Mouse (Mus musculus): ENCODE data around the gene Stard13. TPM values are rescaled to one million over a fixed set of nuclear protein-coding genes. Genes with fewer than 3 reads are reported as not detected.

Stard13 gene
- polyA plus RNA-seq, 1 experiment from 2014 or later: 19.1 TPM

DNA sequence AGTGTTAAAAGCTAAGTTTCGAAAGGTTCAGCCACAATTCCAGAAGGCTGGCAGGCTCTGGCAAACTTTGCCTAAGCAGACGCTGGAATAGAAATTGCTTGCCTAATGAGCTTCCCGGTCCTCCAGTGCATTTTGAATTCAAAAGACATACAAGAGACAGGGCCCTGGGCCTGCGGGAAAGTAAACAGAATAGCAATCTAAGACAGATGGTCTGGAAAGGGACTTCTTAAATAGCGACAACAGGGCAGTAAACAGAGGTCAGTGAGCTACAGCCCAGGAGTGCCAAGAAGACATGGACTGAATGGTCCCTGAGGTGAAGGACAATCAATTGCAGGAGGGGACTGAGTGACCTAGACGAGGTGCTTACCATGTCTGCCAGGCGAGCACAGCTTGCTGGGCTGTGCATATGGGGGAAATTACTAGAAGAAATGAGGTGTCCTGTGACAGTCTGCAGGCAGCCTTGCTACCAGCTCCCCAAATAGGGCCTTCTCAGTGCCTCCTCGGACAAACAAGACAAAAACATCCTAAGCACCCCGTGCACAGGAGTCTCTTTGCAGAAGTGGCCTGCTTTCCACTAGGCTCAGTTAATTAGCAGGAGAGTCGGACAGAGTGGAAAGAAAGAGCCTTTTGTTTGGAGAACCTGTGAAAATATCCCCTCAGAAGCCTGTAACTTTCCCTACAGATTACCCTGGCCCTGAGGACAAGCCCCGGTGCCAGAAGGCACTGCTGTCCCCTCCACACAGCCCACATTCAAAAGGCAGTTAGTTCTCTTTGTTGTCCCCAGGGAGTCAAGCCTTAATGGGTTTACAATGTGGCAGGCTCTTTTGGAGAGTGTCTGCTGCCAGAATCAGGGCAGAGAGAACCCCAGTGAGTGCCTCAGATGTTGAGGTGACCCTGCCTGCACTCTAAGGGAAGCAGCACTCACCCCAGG, 90.7 kb downstream of the Stard13 start:
- Histone ChIP-seq H3K27ac (ENCODE audit: low read length) (peak overlapping the region; percentile 66), H3K9ac (ENCODE audit: low read length) (peak overlapping the region; percentile 57), H3K9me3 (replicated peaks; ENCODE audit: control insufficient read depth, low read length) (no peaks in the 10 kb centered on the region), H3K4me1 (ENCODE audit: control insufficient read depth, insufficient read depth, low read length) (peaks cover 17% of the 10 kb centered on the region), H3K4me2 (ENCODE audit: low read depth, low read length) (peak overlapping the region; percentile 20), H3K4me3 (replicated peaks; ENCODE audit: low read length) (no peak overlapping the region), H3K36me3 (ENCODE audit: control insufficient read depth, insufficient read depth, low read length) (no peaks in the 10 kb centered on the region), H3K27me3 (ENCODE audit: control insufficient read depth, insufficient read depth, low read length) (no peaks in the 10 kb centered on the region)
- no peak for ATAC-seq (ENCODE audit: insufficient read depth, low FRiP score)
- WGBS: 26% methylated on average over 11 of the region's 11 CpGs

DNA sequence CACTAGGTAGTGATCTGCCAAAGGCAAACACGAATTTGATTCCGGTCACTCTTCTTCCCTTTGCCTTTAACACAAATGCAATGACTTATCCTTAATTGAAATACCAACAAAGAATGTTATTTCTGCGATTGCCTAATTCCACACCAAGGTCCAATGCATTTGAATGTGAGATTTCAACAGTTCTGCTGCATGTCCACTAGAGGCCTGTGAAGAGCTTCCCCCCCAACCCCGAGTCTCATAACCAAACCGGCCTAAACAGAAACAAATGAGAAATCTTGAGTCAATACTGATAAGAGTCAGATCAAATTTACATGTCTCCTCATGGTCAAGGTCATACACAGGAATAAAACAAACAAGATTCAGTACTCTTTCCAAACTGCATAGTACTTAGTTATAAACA, 91.4 kb downstream of the Stard13 start:
- H3K4me3 ChIP-seq (replicated peaks; ENCODE audit: low read length): no peak overlapping the region
- ATAC-seq (ENCODE audit: insufficient read depth, low FRiP score): peak; percentile 85
- WGBS: 27% methylated on average over 5 of the region's 5 CpGs
- H3K4me1 ChIP-seq (ENCODE audit: control insufficient read depth, insufficient read depth, low read length): peaks cover 17% of the 10 kb centered on the region
- H3K36me3 ChIP-seq (ENCODE audit: control insufficient read depth, insufficient read depth, low read length): no peaks in the 10 kb centered on the region
- peak overlapping the region; percentile 66; the same call in 1 of the 2 replicates for H3K27ac ChIP-seq (ENCODE audit: low read length)
- H3K9me3 ChIP-seq (replicated peaks; ENCODE audit: control insufficient read depth, low read length): no peaks in the 10 kb centered on the region
- H3K9ac ChIP-seq (ENCODE audit: low read length): no peak overlapping the region
- H3K4me2 ChIP-seq (ENCODE audit: low read depth, low read length): peak overlapping the region; percentile 20; the same call in 1 of the 2 replicates
- H3K27me3 ChIP-seq (ENCODE audit: control insufficient read depth, insufficient read depth, low read length): no peaks in the 10 kb centered on the region

DNA sequence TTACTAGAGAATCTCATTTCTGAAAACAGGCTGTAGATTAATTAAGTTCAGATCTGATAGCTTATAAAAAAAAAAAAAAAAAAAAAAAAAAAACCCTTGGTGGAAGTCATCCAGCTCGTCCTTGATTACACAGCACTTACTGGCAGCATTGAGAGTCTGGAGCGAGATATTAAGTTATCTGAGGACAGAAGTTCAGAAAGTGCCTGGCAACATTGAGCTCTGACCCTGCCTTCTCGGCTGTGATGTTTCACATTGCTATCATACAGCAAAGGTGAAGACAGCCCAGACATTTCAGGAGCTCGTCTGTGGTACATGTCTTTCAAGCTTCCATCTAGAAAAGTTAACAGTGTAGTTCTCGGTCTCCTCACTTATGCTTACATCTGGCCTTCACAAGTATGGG, 95.7 kb downstream of the Stard13 start:
- no peak overlapping the region for H3K4me3 ChIP-seq (replicated peaks; ENCODE audit: low read length)
- ATAC-seq (ENCODE audit: insufficient read depth, low FRiP score): no peak
- WGBS: 79% methylated on average over 5 of the region's 5 CpGs

DNA sequence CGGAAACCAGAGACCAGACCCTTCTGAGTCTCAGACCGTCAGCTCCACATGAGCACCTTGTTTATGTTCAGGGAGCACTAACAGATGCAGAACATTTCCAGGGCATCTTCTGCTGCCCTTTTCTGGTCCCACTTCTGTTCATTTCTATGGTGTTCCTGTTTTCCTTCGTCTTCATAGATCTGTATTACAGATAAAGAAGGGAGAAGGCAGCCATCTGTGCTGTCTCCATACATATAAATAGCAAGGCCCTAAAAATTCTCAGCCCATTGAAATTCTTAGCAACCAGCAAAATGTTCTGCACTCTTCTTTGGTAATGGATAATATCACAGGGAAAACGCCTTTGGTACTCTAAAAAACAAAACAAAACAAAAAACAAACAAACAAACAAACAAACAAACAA, 96.3 kb downstream of the Stard13 start:
- H3K36me3 ChIP-seq (ENCODE audit: control insufficient read depth, insufficient read depth, low read length): no peaks in the 10 kb centered on the region
- no peaks in the 10 kb centered on the region for H3K9me3 ChIP-seq (replicated peaks; ENCODE audit: control insufficient read depth, low read length)
- no peak for ATAC-seq (ENCODE audit: insufficient read depth, low FRiP score)
- WGBS: 74% methylated on average over 4 of the region's 4 CpGs
- H3K27me3 ChIP-seq (ENCODE audit: control insufficient read depth, insufficient read depth, low read length): no peaks in the 10 kb centered on the region
- H3K9ac ChIP-seq (ENCODE audit: low read length): no peak overlapping the region
- no peak overlapping the region for H3K4me2 ChIP-seq (ENCODE audit: low read depth, low read length)
- H3K4me3 ChIP-seq (replicated peaks; ENCODE audit: low read length): no peak overlapping the region
- H3K27ac ChIP-seq (ENCODE audit: low read length): no peak overlapping the region
- H3K4me1 ChIP-seq (ENCODE audit: control insufficient read depth, insufficient read depth, low read length): peaks cover 16% of the 10 kb centered on the region

More for the DNA sequence above, 95.7 kb downstream of the Stard13 start:
- H3K36me3 ChIP-seq (ENCODE audit: control insufficient read depth, insufficient read depth, low read length): no peaks in the 10 kb centered on the region
- H3K4me1 ChIP-seq (ENCODE audit: control insufficient read depth, insufficient read depth, low read length): peaks cover 20% of the 10 kb centered on the region
- H3K4me2 ChIP-seq (ENCODE audit: low read depth, low read length): no peak overlapping the region
- no peaks in the 10 kb centered on the region for H3K27me3 ChIP-seq (ENCODE audit: control insufficient read depth, insufficient read depth, low read length)
- H3K27ac ChIP-seq (ENCODE audit: low read length): no peak overlapping the region
- no peak overlapping the region for H3K9ac ChIP-seq (ENCODE audit: low read length)
- no peaks in the 10 kb centered on the region for H3K9me3 ChIP-seq (replicated peaks; ENCODE audit: control insufficient read depth, low read length)

DNA sequence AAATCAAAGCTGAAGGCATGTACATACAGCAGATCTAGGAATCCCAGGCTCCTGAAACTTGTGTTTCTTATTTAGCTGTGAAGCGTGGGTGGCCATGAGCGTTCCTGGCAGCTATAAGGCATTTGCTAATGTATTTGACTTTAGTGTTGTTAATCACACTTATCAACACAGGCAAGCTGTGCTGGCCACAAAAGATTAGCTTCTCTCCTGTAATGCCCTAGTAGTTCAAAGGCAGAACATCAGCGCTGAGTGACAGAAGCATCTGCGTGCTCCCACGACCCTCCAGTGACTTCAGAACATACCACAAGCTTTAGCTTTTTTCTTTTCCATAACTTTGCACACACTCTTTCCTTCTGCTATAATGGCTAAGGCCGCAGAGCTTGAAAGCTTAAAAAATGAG, 97.7 kb downstream of the Stard13 start:
- 19% methylated on average over 6 of the region's 6 CpGs for WGBS
- H3K27me3 ChIP-seq (ENCODE audit: control insufficient read depth, insufficient read depth, low read length): no peaks in the 10 kb centered on the region

DNA sequence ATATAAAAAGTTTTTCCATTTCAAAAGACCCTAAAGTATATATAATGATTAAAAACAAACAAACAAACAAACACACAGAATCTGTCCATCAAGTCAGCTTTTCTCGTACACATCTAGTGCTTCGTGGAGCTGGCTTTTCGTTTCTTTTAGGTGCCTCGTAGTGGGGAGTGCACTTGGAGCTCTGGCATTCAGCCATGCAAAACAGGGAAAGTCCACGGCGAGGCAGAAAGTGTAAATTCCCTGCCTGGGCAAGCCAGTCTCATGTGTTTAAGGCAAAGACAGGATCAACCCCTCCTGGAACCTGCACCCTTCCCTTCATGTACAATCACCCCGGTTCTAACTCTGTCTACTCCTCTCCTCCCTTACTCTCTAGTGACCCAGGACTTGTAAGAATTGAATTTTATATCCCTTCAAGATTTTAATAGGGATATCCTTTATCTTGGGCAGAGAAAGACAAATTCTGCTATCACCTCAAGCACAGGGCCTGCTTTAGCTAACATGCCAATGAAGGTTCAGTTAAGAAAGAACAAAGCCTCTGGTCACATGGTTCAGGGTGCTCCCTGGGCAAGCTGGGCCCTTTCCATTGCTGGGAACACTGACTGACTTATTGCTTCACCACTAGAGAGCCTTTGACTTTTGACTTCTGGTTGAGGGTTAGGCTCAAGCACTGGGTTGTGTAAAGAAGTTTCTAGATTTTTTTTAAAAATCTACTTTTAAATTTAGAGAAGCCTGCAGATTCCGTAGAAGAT, 98.4 kb downstream of the Stard13 start:
- WGBS: 49% methylated on average over 8 of the region's 8 CpGs
- no peaks in the 10 kb centered on the region for H3K36me3 ChIP-seq (ENCODE audit: control insufficient read depth, insufficient read depth, low read length)
- peak overlapping the region; percentile 47 for H3K27ac ChIP-seq (ENCODE audit: low read length)
- no peaks in the 10 kb centered on the region for H3K27me3 ChIP-seq (ENCODE audit: control insufficient read depth, insufficient read depth, low read length)
- no peaks in the 10 kb centered on the region for H3K9me3 ChIP-seq (replicated peaks; ENCODE audit: control insufficient read depth, low read length)
- H3K4me2 ChIP-seq (ENCODE audit: low read depth, low read length): no peak overlapping the region
- ATAC-seq (ENCODE audit: insufficient read depth, low FRiP score): peak; percentile 56; the same call in 1 of the 2 replicates
- H3K4me1 ChIP-seq (ENCODE audit: control insufficient read depth, insufficient read depth, low read length): peaks cover 11% of the 10 kb centered on the region; the same call in 1 of the 2 replicates
- H3K4me3 ChIP-seq (replicated peaks; ENCODE audit: low read length): no peak overlapping the region
- no peak overlapping the region for H3K9ac ChIP-seq (ENCODE audit: low read length)

More for the DNA sequence above, 97.7 kb downstream of the Stard13 start:
- Histone ChIP-seq H3K4me2 (ENCODE audit: low read depth, low read length) (no peak overlapping the region), H3K27ac (ENCODE audit: low read length) (peak overlapping the region; percentile 52), H3K9me3 (replicated peaks; ENCODE audit: control insufficient read depth, low read length) (no peaks in the 10 kb centered on the region), H3K36me3 (ENCODE audit: control insufficient read depth, insufficient read depth, low read length) (no peaks in the 10 kb centered on the region), H3K4me1 (ENCODE audit: control insufficient read depth, insufficient read depth, low read length) (peaks cover 11% of the 10 kb centered on the region; the same call in 1 of the 2 replicates), H3K4me3 (replicated peaks; ENCODE audit: low read length) (no peak overlapping the region), H3K9ac (ENCODE audit: low read length) (no peak overlapping the region)
- ATAC-seq (ENCODE audit: insufficient read depth, low FRiP score): peak; percentile 80

DNA sequence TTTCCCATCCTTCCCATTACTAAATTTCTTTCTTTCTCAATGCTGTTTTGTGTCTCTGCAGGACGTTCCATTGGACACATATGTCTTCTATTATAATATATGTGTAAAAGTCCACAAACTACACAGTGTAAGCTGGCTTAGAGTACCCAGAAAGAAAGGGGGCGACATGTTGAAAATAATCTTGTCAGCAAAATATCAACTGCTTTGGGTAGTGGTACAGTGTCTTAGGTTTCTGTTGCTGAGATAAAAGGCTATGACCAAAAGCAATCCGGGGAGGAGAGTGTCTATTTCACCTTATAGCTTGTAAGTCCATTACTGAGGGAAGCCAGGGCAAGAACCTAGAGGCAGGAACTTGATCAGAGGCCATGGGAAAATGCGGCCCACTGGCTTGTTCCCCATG, 99.4 kb downstream of the Stard13 start:
- Histone ChIP-seq H3K36me3 (ENCODE audit: control insufficient read depth, insufficient read depth, low read length) (no peaks in the 10 kb centered on the region), H3K4me2 (ENCODE audit: low read depth, low read length) (no peak overlapping the region), H3K27ac (ENCODE audit: low read length) (no peak overlapping the region), H3K4me3 (replicated peaks; ENCODE audit: low read length) (no peak overlapping the region), H3K9ac (ENCODE audit: low read length) (no peak overlapping the region), H3K4me1 (ENCODE audit: control insufficient read depth, insufficient read depth, low read length) (peaks cover 11% of the 10 kb centered on the region; the same call in 1 of the 2 replicates), H3K9me3 (replicated peaks; ENCODE audit: control insufficient read depth, low read length) (no peaks in the 10 kb centered on the region), H3K27me3 (ENCODE audit: control insufficient read depth, insufficient read depth, low read length) (no peaks in the 10 kb centered on the region)
- no peak for ATAC-seq (ENCODE audit: insufficient read depth, low FRiP score)
- WGBS: 91% methylated on average over 4 of the region's 4 CpGs

DNA sequence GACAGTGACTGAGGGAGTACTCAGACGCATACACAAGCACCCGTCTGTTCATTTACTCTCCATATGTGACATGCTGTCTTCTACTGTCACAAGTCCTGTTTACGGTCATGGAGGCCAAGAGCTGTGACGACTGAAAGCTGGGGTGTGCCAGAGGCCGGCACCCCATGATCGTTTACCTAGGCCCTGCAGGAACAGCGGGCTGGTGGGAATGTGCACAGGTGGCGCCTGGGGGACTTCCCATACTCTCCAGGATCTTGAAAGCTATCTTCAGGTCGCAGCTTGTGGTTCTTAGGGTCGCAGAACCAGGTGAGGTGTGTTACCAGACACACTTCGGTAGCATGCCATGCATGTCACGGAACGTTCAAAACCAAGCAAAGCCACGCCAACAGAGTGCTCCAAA, 99.9 kb downstream of the Stard13 start:
- ATAC-seq (ENCODE audit: insufficient read depth, low FRiP score): peak; percentile 33; the same call in 1 of the 2 replicates
- H3K4me1 ChIP-seq (ENCODE audit: control insufficient read depth, insufficient read depth, low read length): peaks cover 11% of the 10 kb centered on the region; the same call in 1 of the 2 replicates
- H3K4me2 ChIP-seq (ENCODE audit: low read depth, low read length): no peak overlapping the region
- no peaks in the 10 kb centered on the region for H3K9me3 ChIP-seq (replicated peaks; ENCODE audit: control insufficient read depth, low read length)
- H3K27me3 ChIP-seq (ENCODE audit: control insufficient read depth, insufficient read depth, low read length): no peaks in the 10 kb centered on the region
- no peaks in the 10 kb centered on the region for H3K36me3 ChIP-seq (ENCODE audit: control insufficient read depth, insufficient read depth, low read length)
- H3K9ac ChIP-seq (ENCODE audit: low read length): no peak overlapping the region
- H3K27ac ChIP-seq (ENCODE audit: low read length): no peak overlapping the region
- 84% methylated on average over 14 of the region's 14 CpGs for WGBS
- H3K4me3 ChIP-seq (replicated peaks; ENCODE audit: low read length): no peak overlapping the region

DNA sequence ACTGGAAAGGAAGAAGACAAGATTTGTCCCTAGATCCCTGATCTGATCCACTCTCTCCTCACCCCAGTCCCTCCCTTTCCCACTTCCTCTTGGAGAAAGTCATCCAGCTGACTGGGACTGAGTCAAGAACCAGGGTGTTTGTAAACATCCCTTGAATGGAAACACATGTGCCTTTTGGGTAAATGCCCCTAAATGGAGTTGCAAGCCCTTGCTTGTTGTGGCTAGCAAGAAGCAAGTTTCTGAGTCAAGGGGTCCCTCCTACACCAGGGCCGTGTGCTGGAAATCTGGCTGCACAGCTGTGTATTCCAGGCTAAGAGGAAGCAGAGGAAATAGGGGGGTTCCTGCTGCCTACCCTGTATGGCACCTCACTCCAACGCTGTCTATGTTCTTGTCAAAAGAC, 103.9 kb downstream of the Stard13 start:
- no peak for ATAC-seq (ENCODE audit: insufficient read depth, low FRiP score)
- WGBS: 67% methylated on average over 2 of the region's 2 CpGs

More for the DNA sequence above, 103.9 kb downstream of the Stard13 start:
- no peaks in the 10 kb centered on the region for H3K9me3 ChIP-seq (replicated peaks; ENCODE audit: control insufficient read depth, low read length)
- H3K36me3 ChIP-seq (ENCODE audit: control insufficient read depth, insufficient read depth, low read length): no peaks in the 10 kb centered on the region
- H3K27me3 ChIP-seq (ENCODE audit: control insufficient read depth, insufficient read depth, low read length): no peaks in the 10 kb centered on the region
- no peak overlapping the region for H3K4me3 ChIP-seq (replicated peaks; ENCODE audit: low read length)
- no peak overlapping the region for H3K9ac ChIP-seq (ENCODE audit: low read length)
- H3K27ac ChIP-seq (ENCODE audit: low read length): peak overlapping the region; percentile 34; the same call in 1 of the 2 replicates
- H3K4me2 ChIP-seq (ENCODE audit: low read depth, low read length): no peak overlapping the region
- H3K4me1 ChIP-seq (ENCODE audit: control insufficient read depth, insufficient read depth, low read length): 0 out of 2 replicates have a peak, but pooled peaks cover 2% of the 10 kb centered on the region
